Mouse (Mus musculus) spleen, embryonic (tissue): Measurements from ENCODE around the gene Armh3.
"Not testable (repeated sequence)": the region's sequence is repeated elsewhere in the genome, so short reads cannot be mapped to it uniquely, and the experiment has no call there.

Source experiments
- CTCF ChIA-PET: fragments of 350-600 bp; sonication (Branson Sonifier 250); formaldehyde crosslinking; loops from one replicate; lab custom pipeline; 2022; lab: Charles Lee

The Armh3 gene

GRCm38 (mm10) chr19:45830679-45831078 is 167.6 kb downstream of the Armh3 start:
- CTCF ChIA-PET = no interaction called here

DNA sequence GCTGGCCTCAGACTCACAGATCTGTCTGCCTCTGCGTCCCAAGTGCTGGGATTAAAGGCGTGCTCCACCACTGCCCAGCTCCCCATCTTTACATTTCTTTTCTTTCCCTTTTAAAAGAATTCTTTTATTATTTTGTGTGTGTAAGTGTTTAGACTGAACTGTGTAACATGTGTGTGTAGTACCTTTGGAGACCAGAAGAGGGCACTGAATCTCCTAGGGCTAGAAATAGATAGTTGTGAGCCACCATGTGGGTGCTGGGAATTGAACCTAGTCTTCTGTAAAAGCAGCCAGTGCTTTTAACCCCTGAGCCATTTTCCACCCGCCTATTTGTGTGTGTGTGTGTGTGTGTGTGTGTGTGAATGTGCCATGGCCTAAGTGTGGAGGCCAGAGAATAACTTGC is 170.6 kb downstream of the Armh3 start:
- CTCF ChIA-PET = no interaction called here

- CTCF ChIA-PET = interaction anchor here (0.5 to 0.7 kb wide), 3 partner anchors 12 to 124 kb away, joined by 3 to 5 read pairs (median 3); no protein-coding TSS in a partner anchor
These were observed 171.2 kb downstream of the Armh3 start for GRCm38 (mm10) chr19:45827125-45827524.

- CTCF ChIA-PET = no interaction called here
These were observed 172.1 kb downstream of the Armh3 start for GRCm38 (mm10) chr19:45826146-45826545.

GRCm38 (mm10) chr19:45821832-45822231 is 176.5 kb downstream of the Armh3 start:
- CTCF ChIA-PET = no interaction called here

- CTCF ChIA-PET = interaction anchor here (0.6 kb wide), 2 partner anchors 33 to 56 kb away, joined by 4 to 5 read pairs; no protein-coding TSS in a partner anchor
These were observed 180.3 kb downstream of the Armh3 start for GRCm38 (mm10) chr19:45817816-45818490.

GRCm38 (mm10) chr19:45816727-45817126 is 181.6 kb downstream of the Armh3 start:
- CTCF ChIA-PET = interaction anchor here (1.0 kb wide), 1 partner anchor 198 kb away, joined by 3 read pairs; no protein-coding TSS in a partner anchor

DNA sequence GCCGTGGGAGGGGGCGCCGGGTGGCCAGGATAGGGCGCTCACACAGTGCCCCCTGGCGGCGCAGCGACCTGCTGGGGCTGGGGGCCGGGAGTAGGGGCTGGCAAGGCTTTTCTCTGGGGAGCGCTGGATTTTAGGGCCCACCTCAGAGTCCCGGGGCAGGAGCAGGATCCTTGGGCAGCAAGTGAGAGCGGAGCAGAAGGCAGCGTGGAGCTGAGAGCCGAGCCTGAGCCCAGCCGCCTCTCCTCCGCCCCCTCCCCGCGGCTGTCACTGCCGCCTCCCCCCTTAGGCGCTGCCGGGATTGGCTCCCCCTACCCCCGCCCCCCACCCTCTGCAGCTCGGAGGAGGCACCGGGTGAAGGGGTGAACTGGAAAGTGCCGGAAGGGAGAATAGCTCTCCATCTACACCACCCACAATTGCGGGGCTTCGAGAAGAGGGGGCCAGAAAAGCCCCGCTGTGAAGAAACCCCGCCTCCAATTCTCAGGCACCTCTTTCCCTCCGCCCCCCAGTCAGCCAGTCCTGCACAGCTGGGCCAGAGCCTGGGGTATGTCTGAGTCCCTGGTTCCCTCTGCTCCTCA is 182.4 kb downstream of the Armh3 start, which contains the start of gene Kcnip2:
Kcnip2 (minus strand) TSS at position 231 of the 575 bp plus-strand sequence.
- CTCF ChIA-PET = interaction anchor here (0.6 to 1.0 kb wide), 3 partner anchors 11 to 238 kb away, joined by 3 to 4 read pairs (median 3); no protein-coding TSS in a partner anchor

DNA sequence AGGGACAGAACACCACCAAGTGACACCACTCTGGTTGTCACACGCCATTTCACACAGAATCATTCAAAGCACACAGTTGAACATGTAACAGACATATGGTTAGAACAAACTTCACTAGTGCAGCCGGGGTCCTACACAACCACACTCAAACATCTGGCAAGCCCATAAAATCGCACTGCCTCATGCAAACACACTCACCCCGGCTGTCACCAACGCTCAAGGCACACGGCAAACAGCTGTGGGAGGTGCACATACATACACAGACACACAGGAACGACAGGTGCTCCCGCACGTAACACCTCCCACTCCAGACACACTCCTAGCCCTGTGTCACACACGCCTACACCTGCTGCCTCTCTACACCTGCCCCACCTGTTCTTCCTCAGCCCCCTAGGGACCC is 183.1 kb downstream of the Armh3 start:
- CTCF ChIA-PET = interaction anchor here (0.6 kb wide), 1 partner anchor 12 kb away, joined by 3 read pairs; no protein-coding TSS in a partner anchor

GRCm38 (mm10) chr19:45813801-45814200 is 184.5 kb downstream of the Armh3 start:
- CTCF ChIA-PET = interaction anchor here (0.5 to 0.6 kb wide), 2 partner anchors 201 to 440 kb away, joined by 5 to 6 read pairs; no protein-coding TSS in a partner anchor

GRCm38 (mm10) chr19:45813263-45813662 is 185.0 kb downstream of the Armh3 start:
- CTCF ChIA-PET = interaction anchor here (0.5 to 0.6 kb wide), 2 partner anchors 201 to 441 kb away, joined by 5 to 6 read pairs; no protein-coding TSS in a partner anchor

- CTCF ChIA-PET = no interaction called here
These were observed 185.5 kb downstream of the Armh3 start for GRCm38 (mm10) chr19:45812673-45813252.

DNA sequence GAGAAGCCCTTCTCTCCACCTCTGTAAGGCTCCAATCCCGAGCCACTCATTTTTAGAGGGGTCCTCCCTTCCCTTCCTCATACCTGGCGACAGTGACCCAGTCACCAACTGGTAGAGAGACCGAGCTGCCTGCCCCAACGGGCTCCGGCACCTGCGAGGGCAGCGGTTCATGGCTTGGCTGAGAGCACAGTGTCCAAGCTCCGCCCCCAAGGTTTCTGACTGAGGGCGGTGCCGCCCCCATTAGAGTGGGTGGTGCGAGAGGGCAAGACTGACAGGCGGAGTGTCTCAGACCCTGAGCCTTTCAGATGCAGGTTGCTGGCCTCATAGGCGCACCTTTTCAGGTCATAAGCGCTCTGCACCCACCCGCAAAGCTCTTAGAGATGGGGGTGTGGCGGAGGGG is 186.2 kb downstream of the Armh3 start:
- CTCF ChIA-PET = interaction anchor here (0.8 kb wide), 1 partner anchor 140 kb away, joined by 3 read pairs; no protein-coding TSS in a partner anchor

- CTCF ChIA-PET = interaction anchor here (0.8 kb wide), 1 partner anchor 141 kb away, joined by 3 read pairs; no protein-coding TSS in a partner anchor
These were observed 187.1 kb downstream of the Armh3 start for GRCm38 (mm10) chr19:45811028-45811674.

GRCm38 (mm10) chr19:45807732-45808131 is 190.6 kb downstream of the Armh3 start:
- CTCF ChIA-PET = no interaction called here

GRCm38 (mm10) chr19:45805817-45806216 is 192.5 kb downstream of the Armh3 start:
- CTCF ChIA-PET = not testable (repeated sequence)

DNA sequence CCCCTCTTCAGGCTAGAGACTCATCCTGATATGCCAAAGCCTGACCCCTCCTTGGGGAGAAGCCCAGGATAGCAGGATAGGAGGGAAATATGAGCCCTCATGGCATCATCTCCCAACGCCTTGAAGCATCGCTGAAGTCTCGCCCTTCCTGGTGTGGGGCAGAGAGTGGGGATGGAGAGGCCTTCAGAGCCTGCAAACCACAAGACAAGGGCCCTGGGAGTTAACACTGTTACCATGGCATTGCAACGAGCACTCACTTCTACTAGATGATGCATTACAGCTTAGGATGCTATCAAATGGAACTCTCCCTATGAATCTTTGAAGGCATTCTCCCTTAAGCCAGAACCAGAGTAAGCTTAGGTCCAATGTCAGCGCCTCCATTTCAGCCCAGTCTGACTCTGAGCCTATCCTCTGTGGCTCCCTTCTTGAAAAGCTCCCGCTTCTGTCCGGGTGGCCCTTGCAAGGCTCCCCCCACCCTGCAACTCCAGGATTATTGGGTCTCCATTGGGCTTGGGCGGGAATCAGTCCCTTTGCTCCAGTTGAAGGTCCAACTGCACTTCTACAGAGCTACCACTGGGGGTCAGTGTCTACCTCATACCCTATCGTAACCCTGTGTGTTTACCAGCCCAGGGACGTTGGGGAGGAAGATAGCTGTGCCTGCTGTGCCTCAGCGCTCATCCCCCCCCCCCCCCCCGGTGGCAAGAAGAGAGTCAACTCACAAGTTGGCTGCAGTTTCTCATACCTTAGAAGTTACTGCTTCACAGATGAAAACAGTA is 193.5 kb downstream of the Armh3 start:
- CTCF ChIA-PET = interaction anchor here (0.8 kb wide), 1 partner anchor 18 kb away, joined by 4 read pairs; no protein-coding TSS in a partner anchor

DNA sequence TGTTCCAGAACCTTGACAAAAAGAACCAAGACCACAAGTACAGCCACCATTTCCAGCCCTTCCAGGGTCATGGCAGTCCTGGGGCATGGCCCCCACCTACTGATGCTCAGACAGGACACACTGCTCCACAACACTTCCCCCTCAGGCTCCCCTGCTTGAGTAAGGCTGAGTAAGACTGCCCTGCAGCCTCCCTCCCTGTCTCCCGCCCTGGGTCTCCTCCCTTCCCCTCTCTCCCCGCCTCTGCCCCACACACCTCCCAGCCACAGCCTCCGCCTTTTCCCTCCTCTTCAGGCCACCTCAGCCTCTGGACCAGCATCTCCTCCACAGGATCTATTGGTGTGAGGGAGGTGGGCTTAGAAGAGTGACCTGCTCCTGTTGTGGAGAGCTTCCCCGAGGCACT is 194.9 kb downstream of the Armh3 start:
- CTCF ChIA-PET = no interaction called here

GRCm38 (mm10) chr19:45802702-45803101 is 195.6 kb downstream of the Armh3 start:
- CTCF ChIA-PET = no interaction called here

- CTCF ChIA-PET = no interaction called here
These were observed 201.4 kb downstream of the Armh3 start for GRCm38 (mm10) chr19:45796879-45797278.
